Mouse (Mus musculus) liver, adult 2 months (tissue): ENCODE measurements around the gene Mettl7a3.

ENCODE experiments used
- CTCF ChIP-seq: fragments of 200-500 bp; IDR thresholded peaks from 2 replicates; pipeline ENCODE4 v1.5.1; 2011; ENCODE audit warnings: low read depth, low read length, control low read depth
- POLR2A ChIP-seq: fragments of 200-500 bp; IDR thresholded peaks from 2 replicates; pipeline ENCODE4 v1.6.1; 2011; ENCODE audit warnings: low read length, control low read depth; ENCODE audit not compliant: insufficient read depth; ENCODE audit errors: extremely low read depth

GRCm38 (mm10) chr15:100387544-100388223 lies 53.0 kb downstream of the Mettl7a3 start:
- TF ChIP-seq CTCF (no peak), POLR2A (no peak)
